Mouse (Mus musculus): ENCODE data around the gene Slc12a3. TPM values are rescaled to one million over a fixed set of nuclear protein-coding genes. Genes with fewer than 3 reads are reported as not detected.
"Not testable (repeated sequence)": the region's sequence is repeated elsewhere in the genome, so short reads cannot be mapped to it uniquely, and the experiment has no call there.

Slc12a3 gene
- total and polyA plus RNA-seq, 3 experiments: not detected

DNA sequence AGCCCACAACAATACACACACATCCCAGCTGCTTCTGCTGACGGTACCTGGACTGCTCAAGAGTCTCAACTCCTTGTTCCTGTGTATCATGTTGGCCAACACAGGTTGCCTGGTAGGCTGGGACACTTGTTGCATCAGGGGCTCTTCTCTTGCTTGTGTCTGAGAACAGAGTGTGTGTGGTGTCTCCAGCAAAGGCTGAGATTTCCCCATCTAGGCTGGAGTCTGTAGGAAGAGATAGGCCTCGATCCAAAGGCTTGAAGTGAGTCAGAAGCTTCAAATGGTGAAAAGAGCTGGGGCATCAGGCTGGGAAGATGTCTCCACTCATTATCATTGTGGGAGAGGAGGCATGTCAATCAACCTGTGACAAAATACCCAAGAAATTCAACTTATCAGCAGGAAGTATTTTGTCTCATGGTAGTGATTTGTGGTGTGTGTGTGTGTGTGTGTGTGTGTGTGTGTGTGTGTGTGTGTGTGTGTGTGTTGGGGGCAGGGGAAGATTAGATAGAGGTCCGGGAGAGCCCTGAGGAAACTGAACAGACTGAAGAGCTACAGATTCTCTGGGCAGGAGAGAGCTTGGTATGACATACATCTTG lies 70.5 kb downstream of the Slc12a3 start (continued):
- TF ChIP-seq CHD2 (IDR thresholded peaks at IDR 0.05; ENCODE audit: low read length) (no peak), TAL1 (IDR thresholded peaks at IDR 0.05; ENCODE audit: low read length) (peak; percentile 55), NELFE (IDR thresholded peaks at IDR 0.05; ENCODE audit: low read depth, low read length) (no peak), MAX (IDR thresholded peaks at IDR 0.05; ENCODE audit: low read length) (peak; percentile 26; the same call in 1 of the 2 replicates), JUND (IDR thresholded peaks at IDR 0.05; ENCODE audit: low read depth, low read length) (no peak), USF2 (IDR thresholded peaks at IDR 0.05; ENCODE audit: borderline replicate concordance in 1 of 2, insufficient read depth in 1 of 2, low read depth in 1 of 2, low read length in 2 of 2) (no peak), CTCF (IDR thresholded peaks at IDR 0.05 in 2 of 3, conservative IDR thresholded peaks at IDR 0.05 in 1 of 3; ENCODE audit: control insufficient read depth in 1 of 3, insufficient read depth in 1 of 3, low read depth in 2 of 3, low read length in 3 of 3, poor library complexity in 1 of 3, severe bottlenecking in 1 of 3) (no peak), ZKSCAN1 (IDR thresholded peaks at IDR 0.05; ENCODE audit: low read depth, low read length) (no peak), BHLHE40 (IDR thresholded peaks at IDR 0.05; ENCODE audit: borderline replicate concordance, low read depth, low read length) (peak; percentile 37; the same call in 1 of the 2 replicates), E2F4 (IDR thresholded peaks at IDR 0.05; ENCODE audit: borderline replicate concordance, low read depth, low read length) (no peak), RCOR1 (IDR thresholded peaks at IDR 0.05; ENCODE audit: low read depth, low read length) (peak; percentile 99), UBTF (IDR thresholded peaks at IDR 0.05; ENCODE audit: borderline replicate concordance, insufficient read depth, low read depth, low read length) (no peak), GATA1 (IDR thresholded peaks at IDR 0.05; ENCODE audit: low read depth, low read length) (peak; percentile 67), POLR2A (IDR thresholded peaks at IDR 0.05; ENCODE audit: control insufficient read depth in 1 of 2, insufficient read depth in 1 of 2, low read depth in 1 of 2, low read length in 2 of 2, poor library complexity in 1 of 2) (no peak), ZC3H11A (IDR thresholded peaks at IDR 0.05; ENCODE audit: low read depth, low read length) (no peak), MAZ (IDR thresholded peaks at IDR 0.05; ENCODE audit: low read depth, low read length) (no peak), MYC (IDR thresholded peaks at IDR 0.05; ENCODE audit: low read depth, low read length) (0 out of 2 replicates have a peak, but pooled peaks have one; percentile 19), TBP (IDR thresholded peaks at IDR 0.05; ENCODE audit: low read depth, low read length) (no peak)

DNA sequence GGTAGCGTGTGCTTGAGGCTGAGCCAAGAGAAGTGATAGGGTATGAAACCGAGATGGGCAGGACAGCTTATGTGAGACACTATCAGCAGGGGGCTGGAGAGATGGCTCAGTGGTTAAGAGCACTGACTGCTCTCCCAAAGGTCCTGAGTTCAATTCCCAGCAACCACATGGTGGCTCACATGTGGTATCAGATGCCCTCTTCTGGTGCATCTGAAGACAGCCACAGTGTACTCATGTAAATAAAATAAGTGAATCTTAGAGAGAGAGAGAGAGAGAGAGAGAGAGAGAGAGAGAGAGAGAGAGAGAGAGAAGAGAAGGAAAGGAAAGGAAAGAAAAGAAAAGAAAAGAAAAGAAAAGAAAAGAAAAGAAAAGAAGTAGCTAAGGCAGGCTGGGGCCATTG lies 71.0 kb downstream of the Slc12a3 start:
- TF ChIP-seq SMC3 (IDR thresholded peaks at IDR 0.05; ENCODE audit: low read depth, low read length): peak; percentile 37
- peak in 1 of 3 experiments; percentile 28; a peak in 2 of 6 replicates for TF ChIP-seq CTCF (IDR thresholded peaks at IDR 0.05 in 2 of 3, conservative IDR thresholded peaks at IDR 0.05 in 1 of 3; ENCODE audit: control insufficient read depth in 1 of 3, insufficient read depth in 1 of 3, low read depth in 2 of 3, low read length in 3 of 3, poor library complexity in 1 of 3, severe bottlenecking in 1 of 3)
- peak; percentile 43; the same call in 1 of the 2 replicates for TF ChIP-seq TBP (IDR thresholded peaks at IDR 0.05; ENCODE audit: low read depth, low read length)
- peak; percentile 17 for TF ChIP-seq RAD21 (IDR thresholded peaks at IDR 0.05; ENCODE audit: low read depth, low read length)
- not testable (repeated sequence) for H3K9ac ChIP-seq (ENCODE audit: control insufficient read depth, low read depth, low read length, poor library complexity, severe bottlenecking); H3K4me1 ChIP-seq (ENCODE audit: control insufficient read depth in 1 of 2, insufficient read depth in 2 of 2, low read length in 2 of 2); H3K9me3 ChIP-seq (replicated peaks; ENCODE audit: insufficient read depth, low read length); H3K79me2 ChIP-seq (ENCODE audit: control insufficient read depth, insufficient read depth, low read length, poor library complexity); DNase-seq (ENCODE audit: low read depth, low spot score); H3K27ac ChIP-seq (ENCODE audit: control insufficient read depth, low read depth, low read length); H3K36me3 ChIP-seq (ENCODE audit: control insufficient read depth in 1 of 2, insufficient read depth in 2 of 2, low read length in 2 of 2); H3K27me3 ChIP-seq (ENCODE audit: control insufficient read depth in 1 of 2, insufficient read depth in 2 of 2, low read length in 2 of 2); H3K4me3 ChIP-seq (ENCODE audit: control insufficient read depth in 1 of 2, insufficient read depth in 1 of 2, low read depth in 2 of 2, low read length in 2 of 2)
